Mouse (Mus musculus): ENCODE results near the gene Sema4c.

GRCm38 (mm10) chr1:36513310-36513709 is 44.8 kb downstream of the Sema4c start:
- no peak for TF ChIP-seq POLR2A (IDR thresholded peaks at IDR 0.05; ENCODE audit: control insufficient read depth in 1 of 2, insufficient read depth in 1 of 2, low read depth in 1 of 2, low read length in 2 of 2, poor library complexity in 1 of 2)
- TF ChIP-seq CTCF (IDR thresholded peaks at IDR 0.05 in 2 of 3, conservative IDR thresholded peaks at IDR 0.05 in 1 of 3; ENCODE audit: control insufficient read depth in 1 of 3, insufficient read depth in 1 of 3, low read depth in 2 of 3, low read length in 3 of 3, poor library complexity in 1 of 3, severe bottlenecking in 1 of 3): no peak
- no peak for TF ChIP-seq POLR2AphosphoS5 (IDR thresholded peaks at IDR 0.05; ENCODE audit: borderline replicate concordance, low read depth, low read length)
